Comparison of ENCODE assay signal across 9 mouse cellular contexts in genomic region chr4:127640251-127641085, GRCm38 (mm10).
DNase-seq lines count a peak whose midpoint lies in the region; ATAC-seq and TF ChIP-seq lines count a peak whose summit lies in the region.
"Had no signal": no experiment of that assay in that cellular context is flagged by ENCODE, and none has a peak within 500 bp of the region (broad histone marks: within the 10 kb centered on the region; RNA-seq: fewer than 3 reads in every experiment).

No protein-coding gene starts in this region.

- no peak for TF ChIP-seq POLR2A in thymus, adult 2 months (IDR thresholded peaks at IDR 0.05; ENCODE audit: control insufficient read depth, extremely low read depth, insufficient read depth, low read length, poor library complexity)

- no peak overlapping the region for H3K4me2 ChIP-seq in lung, embryonic 15.5 days
- H3K4me2 ChIP-seq: heart, embryonic 15.5 days had no signal

- H3K27ac ChIP-seq in lung, embryonic 15.5 days, result peak overlapping the region; percentile 53
- H3K27ac ChIP-seq in thymus, adult 2 months (ENCODE audit: control insufficient read depth, insufficient read depth, low read length), result no peak overlapping the region
- H3K27ac ChIP-seq: heart, embryonic 15.5 days had no signal

- WGBS in lung, embryonic 15.5 days, result 35% methylated on average over 14 of the region's 14 CpGs
- 55% methylated on average over 14 of the region's 14 CpGs for WGBS in thymus, adult 2 months

- peak; percentile 85 for ATAC-seq in lung, embryonic 15.5 days (ENCODE audit: borderline replicate concordance, extremely low read depth, low FRiP score, low TSS enrichment)

- no peak overlapping the region for H3K9ac ChIP-seq in lung, embryonic 15.5 days
- H3K9ac ChIP-seq: heart, embryonic 15.5 days had no signal

- no peaks in the 10 kb centered on the region for H3K9me3 ChIP-seq in lung, embryonic 15.5 days
- H3K9me3 ChIP-seq: heart, embryonic 15.5 days had no signal

- DNase-seq in lung, postnatal 36 days, result no peak
- DNase-seq in frontal cortex, postnatal 36 days (ENCODE audit: low spot score in 2 of 2), result peak; percentile 59 to 75
- peak; percentile 61 to 75 for DNase-seq in left cerebral cortex, postnatal 36 days (ENCODE audit: low spot score in 2 of 2)
- peak; percentile 79 for DNase-seq in right cerebral cortex, adult 18-20 months
- DNase-seq in thymus, adult 2 months, result no peak
- DNase-seq in gastrocnemius, adult 8-10 months (ENCODE audit: low spot score in 2 of 2), result no peak
- no peak for DNase-seq in gastrocnemius, postnatal 10 days

- no peaks in the 10 kb centered on the region for H3K36me3 ChIP-seq in lung, embryonic 15.5 days
- no peaks in the 10 kb centered on the region for H3K36me3 ChIP-seq in thymus, adult 2 months (ENCODE audit: control insufficient read depth, insufficient read depth, low read length)
- H3K36me3 ChIP-seq: heart, embryonic 15.5 days had no signal

- H3K4me1 ChIP-seq in lung, embryonic 15.5 days, result peaks cover 8% of the 10 kb centered on the region
- no peaks in the 10 kb centered on the region for H3K4me1 ChIP-seq in thymus, adult 2 months (replicated peaks; ENCODE audit: control insufficient read depth, insufficient read depth, low read length)
- H3K4me1 ChIP-seq: heart, embryonic 15.5 days had no signal

- no peak overlapping the region for H3K4me3 ChIP-seq in lung, embryonic 15.5 days
- no peak overlapping the region for H3K4me3 ChIP-seq in thymus, adult 2 months (ENCODE audit: control insufficient read depth, insufficient read depth, low read length)
- H3K4me3 ChIP-seq: heart, embryonic 15.5 days had no signal

- intact Hi-C loops in left cerebral cortex, postnatal 36 days (cut with DNase I), result loop anchor here (5.0 kb wide), 1 partner anchor 67 kb away; no protein-coding TSS in a partner anchor

- TF ChIP-seq CTCF in thymus, adult 2 months (IDR thresholded peaks at IDR 0.05; ENCODE audit: borderline replicate concordance, control insufficient read depth, extremely low read depth, insufficient read depth, low read length, poor library complexity), result no peak

- no peaks in the 10 kb centered on the region for H3K27me3 ChIP-seq in lung, embryonic 15.5 days
- H3K27me3 ChIP-seq in thymus, adult 2 months (ENCODE audit: control insufficient read depth, insufficient read depth, low read length), result no peaks in the 10 kb centered on the region
- H3K27me3 ChIP-seq: heart, embryonic 15.5 days had no signal

Comparison
In these comparisons a context has a peak if more than half of its experiments do, and no peak if none do; other contexts are left out.
1. DNase-seq: peak in frontal cortex, postnatal 36 days (2 of 2), left cerebral cortex, postnatal 36 days (2 of 2) and right cerebral cortex, adult 18-20 months (single experiment); none in lung, postnatal 36 days (single experiment), thymus, adult 2 months (single experiment), gastrocnemius, adult 8-10 months (0 of 2) and gastrocnemius, postnatal 10 days (single experiment).